22 mouse cellular contexts compared by ENCODE assay signal in the genomic region with DNA sequence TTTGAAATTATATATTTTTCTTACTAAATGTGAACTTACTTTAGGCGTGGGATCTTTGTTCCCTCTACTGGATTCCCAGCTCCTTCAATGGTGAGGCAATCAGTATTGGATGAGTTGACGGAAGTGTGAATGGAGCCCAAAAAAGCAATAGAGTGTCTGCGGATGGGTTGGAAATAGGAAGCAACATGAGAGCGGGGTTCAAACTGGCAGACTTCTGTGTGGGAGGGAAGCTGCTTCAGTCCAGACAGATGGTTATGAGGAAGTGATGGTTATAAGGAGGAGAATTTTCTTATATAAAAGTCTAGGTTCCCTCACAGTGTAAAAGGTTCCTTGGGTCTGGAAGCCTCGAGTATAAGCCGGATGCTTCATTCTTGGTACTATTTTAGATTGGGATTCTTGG. TPM values are rescaled to one million over a fixed set of nuclear protein-coding genes. Genes with fewer than 3 reads are reported as not detected.
"Had no signal": no experiment of that assay in that cellular context is flagged by ENCODE, and none has a peak within 500 bp of the region (broad histone marks: within the 10 kb centered on the region; RNA-seq: fewer than 3 reads in every experiment).

No protein-coding gene starts in this region.

- H3K27ac ChIP-seq: intestine, embryonic 15.5 days; kidney, embryonic 15.5 days; limb, embryonic 15.5 days; liver, embryonic 13.5 days; lung, embryonic 15.5 days; midbrain, embryonic 10.5 days; neural tube, embryonic 15.5 days had no signal

- H3K27me3 ChIP-seq: intestine, embryonic 15.5 days; kidney, embryonic 15.5 days; limb, embryonic 15.5 days; liver, embryonic 13.5 days; lung, embryonic 15.5 days; neural tube, embryonic 15.5 days had no signal

- H3K4me1 ChIP-seq: intestine, embryonic 15.5 days; lung, embryonic 15.5 days; midbrain, embryonic 10.5 days; neural tube, embryonic 15.5 days had no signal

- H3K36me3 ChIP-seq: liver, embryonic 13.5 days had no signal

- H3K9me3 ChIP-seq: intestine, embryonic 15.5 days; kidney, embryonic 15.5 days; limb, embryonic 15.5 days; liver, embryonic 13.5 days; lung, embryonic 15.5 days; midbrain, embryonic 10.5 days; neural tube, embryonic 15.5 days had no signal

- H3K4me2 ChIP-seq: intestine, embryonic 15.5 days; kidney, embryonic 15.5 days; limb, embryonic 15.5 days; liver, embryonic 13.5 days; lung, embryonic 15.5 days; neural tube, embryonic 15.5 days had no signal

- H3K4me3 ChIP-seq: intestine, embryonic 15.5 days; kidney, embryonic 15.5 days; limb, embryonic 15.5 days; liver, embryonic 13.5 days; lung, embryonic 15.5 days; midbrain, embryonic 10.5 days; myocyte; neural tube, embryonic 15.5 days had no signal

- ATAC-seq: intestine, embryonic 15.5 days; liver, postnatal 0 days had no signal

- DNase-seq: kidney, adult 2 months; kidney, postnatal 14 days; liver, embryonic 13.5 days; liver, postnatal 0 days; midbrain, embryonic 14.5 days; thymus, postnatal 4 days had no signal

- H3K9ac ChIP-seq: intestine, embryonic 15.5 days; kidney, embryonic 15.5 days; limb, embryonic 15.5 days; liver, embryonic 13.5 days; liver, postnatal 0 days; lung, embryonic 15.5 days; neural tube, embryonic 15.5 days had no signal

RNA-seq across cellular contexts. Expression of gene Gm1113, which starts 38.6 kb away (rescaled TPM):
- total RNA-seq: layer of hippocampus, adult 8-10 months; layer of hippocampus, postnatal 14 days; left cerebral cortex, adult 8-10 months; megakaryocyte, adult 5-6 weeks had no signal
- polyA plus RNA-seq: intestine, embryonic 15.5 days; kidney, adult 2 months; kidney, embryonic 15.5 days; large intestine, adult 2 months; limb, embryonic 11.5 days; limb, embryonic 15.5 days; liver, embryonic 13.5 days; liver, postnatal 0 days; lung, embryonic 15.5 days; midbrain, embryonic 10.5 days; midbrain, embryonic 14.5 days; myocyte; neural tube, embryonic 11.5 days; neural tube, embryonic 15.5 days; small intestine, adult 2 months; stomach, embryonic 16.5 days had no signal
